Mouse (Mus musculus): ENCODE data around the gene Dock3. TPM values are rescaled to one million over a fixed set of nuclear protein-coding genes. Genes with fewer than 3 reads are reported as not detected.

Gene Dock3
- polyA plus RNA-seq, 1 experiment = 21.8 TPM

- Histone ChIP-seq H3K4me3 (ENCODE audit: control insufficient read depth, low read depth, low read length) (no peak overlapping the region), H3K27ac (ENCODE audit: control insufficient read depth, insufficient read depth, low read depth, low read length) (no peak overlapping the region), H3K27me3 (ENCODE audit: control insufficient read depth, insufficient read depth, low read length) (no peaks in the 10 kb centered on the region), H3K36me3 (ENCODE audit: control insufficient read depth, insufficient read depth, low read length) (no peaks in the 10 kb centered on the region; the same call in 1 of the 2 replicates), H3K4me1 (ENCODE audit: control insufficient read depth, insufficient read depth, low read length) (peaks cover 2% of the 10 kb centered on the region; the same call in 1 of the 2 replicates)
- TF ChIP-seq POLR2A (IDR thresholded peaks at IDR 0.05; ENCODE audit: control insufficient read depth, low read depth, low read length) (no peak), CTCF (IDR thresholded peaks at IDR 0.05; ENCODE audit: control insufficient read depth, insufficient read depth, insufficient replicate concordance, low read depth, low read length) (no peak)
Measured at GRCm38 (mm10) chr9:106913759-106914158, 317.9 kb downstream of the Dock3 start.

GRCm38 (mm10) chr9:106911624-106912023 lies 320.1 kb downstream of the Dock3 start:
- Histone ChIP-seq H3K4me3 (ENCODE audit: control insufficient read depth, low read depth, low read length) (no peak overlapping the region), H3K36me3 (ENCODE audit: control insufficient read depth, insufficient read depth, low read length) (no peaks in the 10 kb centered on the region; the same call in 1 of the 2 replicates), H3K27me3 (ENCODE audit: control insufficient read depth, insufficient read depth, low read length) (no peaks in the 10 kb centered on the region), H3K27ac (ENCODE audit: control insufficient read depth, insufficient read depth, low read depth, low read length) (no peak overlapping the region), H3K4me1 (ENCODE audit: control insufficient read depth, insufficient read depth, low read length) (no peaks in the 10 kb centered on the region)
- TF ChIP-seq CTCF (IDR thresholded peaks at IDR 0.05; ENCODE audit: control insufficient read depth, insufficient read depth, insufficient replicate concordance, low read depth, low read length) = no peak
- TF ChIP-seq POLR2A (IDR thresholded peaks at IDR 0.05; ENCODE audit: control insufficient read depth, low read depth, low read length) = no peak

GRCm38 (mm10) chr9:106908715-106909114 lies 323.0 kb downstream of the Dock3 start:
- H3K27ac ChIP-seq (ENCODE audit: control insufficient read depth, insufficient read depth, low read depth, low read length) = no peak overlapping the region
- no peaks in the 10 kb centered on the region for H3K4me1 ChIP-seq (ENCODE audit: control insufficient read depth, insufficient read depth, low read length)
- no peak for TF ChIP-seq POLR2A (IDR thresholded peaks at IDR 0.05; ENCODE audit: control insufficient read depth, low read depth, low read length)
- TF ChIP-seq CTCF (IDR thresholded peaks at IDR 0.05; ENCODE audit: control insufficient read depth, insufficient read depth, insufficient replicate concordance, low read depth, low read length) = no peak
- H3K36me3 ChIP-seq (ENCODE audit: control insufficient read depth, insufficient read depth, low read length) = no peaks in the 10 kb centered on the region; the same call in 1 of the 2 replicates
- no peak overlapping the region for H3K4me3 ChIP-seq (ENCODE audit: control insufficient read depth, low read depth, low read length)
- no peaks in the 10 kb centered on the region for H3K27me3 ChIP-seq (ENCODE audit: control insufficient read depth, insufficient read depth, low read length)

- H3K27me3 ChIP-seq (ENCODE audit: control insufficient read depth, insufficient read depth, low read length) = no peaks in the 10 kb centered on the region
- no peaks in the 10 kb centered on the region; the same call in 1 of the 2 replicates for H3K4me1 ChIP-seq (ENCODE audit: control insufficient read depth, insufficient read depth, low read length)
- TF ChIP-seq CTCF (IDR thresholded peaks at IDR 0.05; ENCODE audit: control insufficient read depth, insufficient read depth, insufficient replicate concordance, low read depth, low read length) = no peak
- TF ChIP-seq POLR2A (IDR thresholded peaks at IDR 0.05; ENCODE audit: control insufficient read depth, low read depth, low read length) = no peak
- no peaks in the 10 kb centered on the region; the same call in 1 of the 2 replicates for H3K36me3 ChIP-seq (ENCODE audit: control insufficient read depth, insufficient read depth, low read length)
- H3K4me3 ChIP-seq (ENCODE audit: control insufficient read depth, low read depth, low read length) = no peak overlapping the region
- no peak overlapping the region for H3K27ac ChIP-seq (ENCODE audit: control insufficient read depth, insufficient read depth, low read depth, low read length)
Measured at GRCm38 (mm10) chr9:106908174-106908573, 323.5 kb downstream of the Dock3 start.

GRCm38 (mm10) chr9:106906597-106906996 lies 325.1 kb downstream of the Dock3 start:
- no peak for TF ChIP-seq POLR2A (IDR thresholded peaks at IDR 0.05; ENCODE audit: control insufficient read depth, low read depth, low read length)
- TF ChIP-seq CTCF (IDR thresholded peaks at IDR 0.05; ENCODE audit: control insufficient read depth, insufficient read depth, insufficient replicate concordance, low read depth, low read length) = no peak
- Histone ChIP-seq H3K4me1 (ENCODE audit: control insufficient read depth, insufficient read depth, low read length) (no peaks in the 10 kb centered on the region; the same call in 1 of the 2 replicates), H3K4me3 (ENCODE audit: control insufficient read depth, low read depth, low read length) (no peak overlapping the region), H3K27ac (ENCODE audit: control insufficient read depth, insufficient read depth, low read depth, low read length) (no peak overlapping the region), H3K27me3 (ENCODE audit: control insufficient read depth, insufficient read depth, low read length) (no peaks in the 10 kb centered on the region), H3K36me3 (ENCODE audit: control insufficient read depth, insufficient read depth, low read length) (no peaks in the 10 kb centered on the region; the same call in 1 of the 2 replicates)

- Histone ChIP-seq H3K4me3 (ENCODE audit: control insufficient read depth, low read depth, low read length) (no peak overlapping the region), H3K4me1 (ENCODE audit: control insufficient read depth, insufficient read depth, low read length) (no peaks in the 10 kb centered on the region; the same call in 1 of the 2 replicates), H3K27me3 (ENCODE audit: control insufficient read depth, insufficient read depth, low read length) (no peaks in the 10 kb centered on the region), H3K27ac (ENCODE audit: control insufficient read depth, insufficient read depth, low read depth, low read length) (no peak overlapping the region), H3K36me3 (ENCODE audit: control insufficient read depth, insufficient read depth, low read length) (no peaks in the 10 kb centered on the region; the same call in 1 of the 2 replicates)
- no peak for TF ChIP-seq CTCF (IDR thresholded peaks at IDR 0.05; ENCODE audit: control insufficient read depth, insufficient read depth, insufficient replicate concordance, low read depth, low read length)
- TF ChIP-seq POLR2A (IDR thresholded peaks at IDR 0.05; ENCODE audit: control insufficient read depth, low read depth, low read length) = no peak
Measured at GRCm38 (mm10) chr9:106903791-106904134, 327.9 kb downstream of the Dock3 start.

GRCm38 (mm10) chr9:106903099-106903790 lies 328.5 kb downstream of the Dock3 start:
- no peaks in the 10 kb centered on the region; the same call in 1 of the 2 replicates for H3K36me3 ChIP-seq (ENCODE audit: control insufficient read depth, insufficient read depth, low read length)
- no peak overlapping the region for H3K4me3 ChIP-seq (ENCODE audit: control insufficient read depth, low read depth, low read length)
- TF ChIP-seq POLR2A (IDR thresholded peaks at IDR 0.05; ENCODE audit: control insufficient read depth, low read depth, low read length) (no peak), CTCF (IDR thresholded peaks at IDR 0.05; ENCODE audit: control insufficient read depth, insufficient read depth, insufficient replicate concordance, low read depth, low read length) (no peak)
- H3K27ac ChIP-seq (ENCODE audit: control insufficient read depth, insufficient read depth, low read depth, low read length) = no peak overlapping the region
- H3K27me3 ChIP-seq (ENCODE audit: control insufficient read depth, insufficient read depth, low read length) = no peaks in the 10 kb centered on the region
- H3K4me1 ChIP-seq (ENCODE audit: control insufficient read depth, insufficient read depth, low read length) = no peaks in the 10 kb centered on the region; the same call in 1 of the 2 replicates

Measured in testis, adult 2 months (tissue).